Mouse (Mus musculus) embryonic facial prominence, embryonic 10.5 days (tissue): ENCODE measurements around the gene Cpped1. TPM values are rescaled to one million over a fixed set of nuclear protein-coding genes. Genes with fewer than 3 reads are reported as not detected.

ENCODE experiments used
- DNase-seq: peaks from one replicate; pipeline ENCODE4 v3.0.0-alpha.2; 2017; ENCODE audit warnings: low spot score
- H3K27ac ChIP-seq: fragments of 300-500 bp; sonication (generic); replicated peaks from 2 replicates; pipeline ENCODE4 v1.5.1; 2016; ENCODE audit warnings: mild to moderate bottlenecking
- H3K27me3 ChIP-seq: fragments of 300-500 bp; sonication (generic); replicated peaks from 2 replicates; pipeline ENCODE4 v1.6.1; 2016; ENCODE audit warnings: low read depth, mild to moderate bottlenecking; ENCODE audit not compliant: poor library complexity, severe bottlenecking
- H3K36me3 ChIP-seq: fragments of 300-500 bp; sonication (generic); replicated peaks from 2 replicates; pipeline ENCODE4 v1.6.1; 2016; ENCODE audit warnings: mild to moderate bottlenecking, moderate library complexity
- H3K4me1 ChIP-seq: fragments of 300-500 bp; sonication (generic); 2 replicates; pipeline ENCODE4 v1.6.1; 2016
- H3K4me3 ChIP-seq: fragments of 300-500 bp; sonication (generic); 2 replicates; pipeline ENCODE4 v1.5.1; 2016; ENCODE audit warnings: mild to moderate bottlenecking, moderate library complexity
- H3K9me3 ChIP-seq: fragments of 300-500 bp; sonication (generic); 2 replicates; pipeline ENCODE4 v1.6.1; 2016; ENCODE audit warnings: mild to moderate bottlenecking
- WGBS: fragments of 180-500 bp; shearing (Covaris S2); methylation state at CpG from one replicate; pipeline ENCODE4 v1.1.7; 2016; 5-methylcytosine and 5-hydroxymethylcytosine counted together
- polyA plus RNA-seq: library from polyadenylated mRNA; unstranded; fragments of >200 nt; fragmentation: Nextera tagmentation; extraction: Ambion mirVana; gene quantifications from 2 replicates; pipeline ENCODE4 v1.2.1, GENCODE M21; 2016

Gene Cpped1
- 15.0 and 15.5 TPM in 2 replicates for polyA plus RNA-seq

GRCm38 (mm10) chr16:11909035-11909591 lies at the start of gene Cpped1:
Cpped1 (minus strand) TSS chr16:11909445.
- peak; percentile 92 for DNase-seq
- Histone ChIP-seq H3K4me1 (peaks cover 9% of the 10 kb centered on the region), H3K27me3 (0 out of 2 replicates have a peak, but pooled peaks cover 4% of the 10 kb centered on the region), H3K27ac (peak within 1 kb of the TSS; percentile 90), H3K4me3 (peak within 1 kb of the TSS; percentile 73), H3K9me3 (no peaks in the 10 kb centered on the region), H3K36me3 (no peaks in the 10 kb centered on the region)
- under 1% methylated on average over 32 of the region's 32 CpGs for WGBS

GRCm38 (mm10) chr16:11940477-11940876 lies 31.2 kb upstream of the Cpped1 start:
- Histone ChIP-seq H3K9me3 (peaks cover 4% of the 10 kb centered on the region; the same call in 1 of the 2 replicates), H3K4me3 (no peak overlapping the region), H3K4me1 (no peaks in the 10 kb centered on the region), H3K27me3 (0 out of 2 replicates have a peak, but pooled peaks cover 6% of the 10 kb centered on the region), H3K27ac (no peak overlapping the region), H3K36me3 (no peaks in the 10 kb centered on the region)
- DNase-seq = peak; percentile 22

- H3K36me3 ChIP-seq = no peaks in the 10 kb centered on the region
- no peaks in the 10 kb centered on the region for H3K9me3 ChIP-seq
- peaks cover 9% of the 10 kb centered on the region for H3K4me1 ChIP-seq
- no peak for DNase-seq
- no peak overlapping the region for H3K27ac ChIP-seq
- H3K4me3 ChIP-seq = no peak overlapping the region
- WGBS = 87% methylated on average over 3 of the region's 3 CpGs
- H3K27me3 ChIP-seq = 0 out of 2 replicates have a peak, but pooled peaks cover 4% of the 10 kb centered on the region
These were observed 1.6 kb upstream of the Cpped1 start for GRCm38 (mm10) chr16:11910801-11911200.

GRCm38 (mm10) chr16:11909817-11910216 lies 572 bp upstream of the Cpped1 start:
- Histone ChIP-seq H3K9me3 (no peaks in the 10 kb centered on the region), H3K4me1 (peaks cover 9% of the 10 kb centered on the region), H3K36me3 (no peaks in the 10 kb centered on the region), H3K27me3 (0 out of 2 replicates have a peak, but pooled peaks cover 4% of the 10 kb centered on the region), H3K27ac (no peak overlapping the region), H3K4me3 (no peak overlapping the region)
- no peak for DNase-seq
- 81% methylated on average over 3 of the region's 3 CpGs for WGBS

GRCm38 (mm10) chr16:11908461-11909014 lies 707 bp downstream of the Cpped1 start:
- H3K27ac ChIP-seq = peak overlapping the region; percentile 90
- peak overlapping the region; percentile 73 for H3K4me3 ChIP-seq
- 30% methylated on average over 11 of the region's 11 CpGs for WGBS
- no peaks in the 10 kb centered on the region for H3K36me3 ChIP-seq
- no peaks in the 10 kb centered on the region for H3K9me3 ChIP-seq
- H3K4me1 ChIP-seq = peaks cover 9% of the 10 kb centered on the region
- no peak for DNase-seq
- 0 out of 2 replicates have a peak, but pooled peaks cover 4% of the 10 kb centered on the region for H3K27me3 ChIP-seq

- Histone ChIP-seq H3K9me3 (no peaks in the 10 kb centered on the region), H3K4me3 (peak overlapping the region; percentile 73; the same call in 1 of the 2 replicates), H3K27me3 (0 out of 2 replicates have a peak, but pooled peaks cover 4% of the 10 kb centered on the region), H3K27ac (no peak overlapping the region), H3K4me1 (peaks cover 9% of the 10 kb centered on the region), H3K36me3 (no peaks in the 10 kb centered on the region)
- 80% methylated on average over 4 of the region's 4 CpGs for WGBS
- no peak for DNase-seq
These were observed 1.4 kb downstream of the Cpped1 start for GRCm38 (mm10) chr16:11907816-11908215.

- Histone ChIP-seq H3K27me3 (no peaks in the 10 kb centered on the region), H3K4me3 (no peak overlapping the region), H3K9me3 (no peaks in the 10 kb centered on the region), H3K36me3 (no peaks in the 10 kb centered on the region), H3K4me1 (peaks cover 9% of the 10 kb centered on the region), H3K27ac (no peak overlapping the region)
- WGBS = 82% methylated on average over 1 of the region's 1 CpGs
- DNase-seq = no peak
These were observed 2.3 kb downstream of the Cpped1 start for GRCm38 (mm10) chr16:11906906-11907305.

- Histone ChIP-seq H3K27me3 (no peaks in the 10 kb centered on the region), H3K36me3 (no peaks in the 10 kb centered on the region), H3K4me1 (peaks cover 9% of the 10 kb centered on the region), H3K9me3 (no peaks in the 10 kb centered on the region), H3K4me3 (no peak overlapping the region), H3K27ac (no peak overlapping the region)
- DNase-seq = no peak
- WGBS = 93% methylated on average over 4 of the region's 4 CpGs
These were observed 4.0 kb downstream of the Cpped1 start for GRCm38 (mm10) chr16:11905216-11905615.

GRCm38 (mm10) chr16:11902007-11902406 lies 7.2 kb downstream of the Cpped1 start:
- H3K4me3 ChIP-seq = no peak overlapping the region
- H3K27ac ChIP-seq = no peak overlapping the region
- no peak for DNase-seq
- no peaks in the 10 kb centered on the region for H3K27me3 ChIP-seq
- no peaks in the 10 kb centered on the region for H3K9me3 ChIP-seq
- 87% methylated on average over 7 of the region's 7 CpGs for WGBS
- no peaks in the 10 kb centered on the region for H3K36me3 ChIP-seq
- no peaks in the 10 kb centered on the region for H3K4me1 ChIP-seq

GRCm38 (mm10) chr16:11900341-11900740 lies 8.9 kb downstream of the Cpped1 start:
- Histone ChIP-seq H3K27me3 (no peaks in the 10 kb centered on the region), H3K4me3 (no peak overlapping the region), H3K27ac (no peak overlapping the region), H3K9me3 (no peaks in the 10 kb centered on the region), H3K36me3 (no peaks in the 10 kb centered on the region), H3K4me1 (no peaks in the 10 kb centered on the region)
- 95% methylated on average over 6 of the region's 6 CpGs for WGBS
- DNase-seq = no peak

- Histone ChIP-seq H3K27me3 (no peaks in the 10 kb centered on the region), H3K4me3 (no peak overlapping the region), H3K9me3 (no peaks in the 10 kb centered on the region), H3K36me3 (no peaks in the 10 kb centered on the region), H3K27ac (no peak overlapping the region), H3K4me1 (no peaks in the 10 kb centered on the region)
- WGBS = 85% methylated on average over 5 of the region's 5 CpGs
- DNase-seq = no peak
These were observed 12.8 kb downstream of the Cpped1 start for GRCm38 (mm10) chr16:11896411-11896810.

GRCm38 (mm10) chr16:11894877-11895276 lies 14.4 kb downstream of the Cpped1 start:
- no peak overlapping the region for H3K27ac ChIP-seq
- no peaks in the 10 kb centered on the region for H3K4me1 ChIP-seq
- H3K36me3 ChIP-seq = no peaks in the 10 kb centered on the region
- H3K27me3 ChIP-seq = no peaks in the 10 kb centered on the region
- WGBS = 89% methylated on average over 3 of the region's 3 CpGs
- no peaks in the 10 kb centered on the region for H3K9me3 ChIP-seq
- no peak for DNase-seq
- H3K4me3 ChIP-seq = no peak overlapping the region

- no peaks in the 10 kb centered on the region for H3K27me3 ChIP-seq
- H3K27ac ChIP-seq = no peak overlapping the region
- no peaks in the 10 kb centered on the region for H3K4me1 ChIP-seq
- peaks cover 17% of the 10 kb centered on the region for H3K36me3 ChIP-seq
- DNase-seq = no peak
- H3K9me3 ChIP-seq = no peaks in the 10 kb centered on the region
- no peak overlapping the region for H3K4me3 ChIP-seq
- 87% methylated on average over 3 of the region's 3 CpGs for WGBS
These were observed 19.1 kb downstream of the Cpped1 start for GRCm38 (mm10) chr16:11890186-11890585.
